Mouse (Mus musculus): ENCODE measurements at regions not wholly inside any gene's neighbourhood (a gene's known extent, or its start where the extent isn't known, plus 50 kb on each side); places are given as distances from the start of the nearest gene placed in this dataset.

GRCm38 (mm10) chr8:8758283-8758682, 68.0 kb upstream of the Arglu1 start:
- no peak for TF ChIP-seq GATA4 (IDR thresholded peaks at IDR 0.05; ENCODE audit: insufficient replicate concordance, low read length)

- TF ChIP-seq GATA4 (IDR thresholded peaks at IDR 0.05; ENCODE audit: insufficient replicate concordance, low read length): no peak
Measured at GRCm38 (mm10) chr8:8751208-8751607, 60.9 kb upstream of the Arglu1 start.

- no peak for TF ChIP-seq GATA4 (IDR thresholded peaks at IDR 0.05; ENCODE audit: insufficient replicate concordance, low read length)
Measured at GRCm38 (mm10) chr8:8746691-8747090, 56.4 kb upstream of the Arglu1 start.

GRCm38 (mm10) chr8:8745615-8746285, 55.4 kb upstream of the Arglu1 start:
- no peak for TF ChIP-seq GATA4 (IDR thresholded peaks at IDR 0.05; ENCODE audit: insufficient replicate concordance, low read length)
